30 mouse cellular contexts compared by ENCODE assay signal in genomic region chr6:83208050-83208400, GRCm38 (mm10). TPM values are rescaled to one million over a fixed set of nuclear protein-coding genes. Genes with fewer than 3 reads are reported as not detected.
"Had no signal": no experiment of that assay in that cellular context is flagged by ENCODE, and none has a peak within 500 bp of the region (broad histone marks: within the 10 kb centered on the region; RNA-seq: fewer than 3 reads in every experiment).

No protein-coding gene starts in this region.

- H3K36me3 ChIP-seq: heart, embryonic 13.5 days; heart, embryonic 15.5 days; hindbrain, embryonic 10.5 days; hindbrain, embryonic 12.5 days; kidney, embryonic 15.5 days; limb, embryonic 13.5 days; limb, embryonic 15.5 days; liver, embryonic 12.5 days had no signal

- ATAC-seq: forebrain, postnatal 0 days; hindbrain, embryonic 16.5 days; inflammation-experienced regulatory T-cells, adult 6 months; liver, embryonic 12.5 days had no signal

- H3K9me3 ChIP-seq: heart, embryonic 13.5 days; heart, embryonic 15.5 days; hindbrain, embryonic 10.5 days; hindbrain, embryonic 12.5 days; kidney, embryonic 15.5 days; limb, embryonic 13.5 days; limb, embryonic 15.5 days; liver, embryonic 12.5 days had no signal

- DNase-seq: forebrain, postnatal 0 days; gastrocnemius, adult 2 months; gastrocnemius, postnatal 10 days; gastrocnemius, postnatal 25 days; heart, adult 18-20 months; heart, postnatal 14 days; heart, postnatal 4 days; kidney, adult 11 months; kidney, adult 2 months; kidney, adult 9 months; kidney, postnatal 14 days; kidney, postnatal 36 days; layer of hippocampus, adult 9-11 months; layer of hippocampus, postnatal 36 days; left cerebral cortex, postnatal 4 days had no signal

- H3K4me2 ChIP-seq: heart, embryonic 11.5 days; heart, embryonic 13.5 days; heart, embryonic 15.5 days; hindbrain, embryonic 12.5 days; hindbrain, embryonic 14.5 days; kidney, embryonic 15.5 days; limb, embryonic 13.5 days; limb, embryonic 15.5 days; liver, embryonic 12.5 days had no signal

- H3K4me3 ChIP-seq: gastrocnemius, adult 2 months; heart, embryonic 13.5 days; heart, embryonic 15.5 days; hindbrain, embryonic 10.5 days; hindbrain, embryonic 12.5 days; kidney, embryonic 15.5 days; limb, embryonic 13.5 days; limb, embryonic 15.5 days; liver, embryonic 12.5 days had no signal

- H3K4me1 ChIP-seq: limb, embryonic 15.5 days; liver, embryonic 12.5 days had no signal

- H3K27me3 ChIP-seq: heart, embryonic 13.5 days; heart, embryonic 15.5 days; hindbrain, embryonic 12.5 days; kidney, embryonic 15.5 days; limb, embryonic 13.5 days; limb, embryonic 15.5 days had no signal

- H3K9ac ChIP-seq: forebrain, postnatal 0 days; heart, embryonic 13.5 days; heart, embryonic 15.5 days; hindbrain, embryonic 12.5 days; hindbrain, embryonic 14.5 days; kidney, embryonic 15.5 days; limb, embryonic 13.5 days; limb, embryonic 15.5 days; liver, embryonic 12.5 days had no signal

- H3K27ac ChIP-seq: gastrocnemius, adult 2 months; heart, embryonic 13.5 days; heart, embryonic 15.5 days; hindbrain, embryonic 10.5 days; hindbrain, embryonic 12.5 days; hindbrain, embryonic 14.5 days; kidney, embryonic 15.5 days; kidney, postnatal 0 days; limb, embryonic 13.5 days; limb, embryonic 15.5 days; liver, embryonic 12.5 days had no signal

RNA-seq across cellular contexts. Expression of gene Slc4a5, which starts 11.6 kb away (rescaled TPM):
- total RNA-seq: gastrocnemius, adult 2 months; gastrocnemius, postnatal 25 days; granulocyte monocyte progenitor cell, adult 5-6 weeks had no signal

RNA-seq across cellular contexts. Expression of gene 1700003E16Rik, which starts 51.8 kb away (rescaled TPM):
- total RNA-seq: gastrocnemius, postnatal 25 days; gastrocnemius, postnatal 4 days; granulocyte monocyte progenitor cell, adult 5-6 weeks had no signal
- polyA plus RNA-seq: inflammation-experienced regulatory T-cells, adult 6 months had no signal

RNA-seq across cellular contexts. Expression of gene Wdr54, which starts 51.8 kb away (rescaled TPM):
- total RNA-seq: granulocyte monocyte progenitor cell, adult 5-6 weeks had no signal
